Mouse (Mus musculus): ENCODE data around the gene Vps37b. TPM values are rescaled to one million over a fixed set of nuclear protein-coding genes. Genes with fewer than 3 reads are reported as not detected.

Gene Vps37b
- polyA plus RNA-seq, 1 experiment from 2014 or later = 27.6 TPM

- peaks cover 56% of the 10 kb centered on the region for H3K36me3 ChIP-seq (ENCODE audit: control insufficient read depth, insufficient read depth, low read length)
- H3K9ac ChIP-seq (ENCODE audit: low read depth, low read length) = no peak overlapping the region
- H3K27ac ChIP-seq (ENCODE audit: low read depth, low read length) = no peak overlapping the region
- 91% methylated on average over 17 of the region's 17 CpGs for WGBS
- H3K4me1 ChIP-seq (ENCODE audit: control insufficient read depth, insufficient read depth, low read length) = peaks cover 3% of the 10 kb centered on the region; the same call in 1 of the 2 replicates
- no peak overlapping the region for H3K4me3 ChIP-seq (ENCODE audit: low read length)
- H3K4me2 ChIP-seq (replicated peaks; ENCODE audit: low read depth, low read length) = no peak overlapping the region
- H3K27me3 ChIP-seq (ENCODE audit: control insufficient read depth, insufficient read depth, low read length) = no peaks in the 10 kb centered on the region
- no peaks in the 10 kb centered on the region for H3K9me3 ChIP-seq (ENCODE audit: control insufficient read depth, low read length)
- ATAC-seq (ENCODE audit: low FRiP score, low TSS enrichment) = no peak
Measured at GRCm38 (mm10) chr5:124004356-124005150, 27.5 kb downstream of the Vps37b start.

GRCm38 (mm10) chr5:124003375-124003774 lies 28.7 kb downstream of the Vps37b start:
- Histone ChIP-seq H3K27me3 (ENCODE audit: control insufficient read depth, insufficient read depth, low read length) (no peaks in the 10 kb centered on the region), H3K4me1 (ENCODE audit: control insufficient read depth, insufficient read depth, low read length) (peaks cover 3% of the 10 kb centered on the region; the same call in 1 of the 2 replicates), H3K9ac (ENCODE audit: low read depth, low read length) (no peak overlapping the region), H3K27ac (ENCODE audit: low read depth, low read length) (no peak overlapping the region), H3K4me2 (replicated peaks; ENCODE audit: low read depth, low read length) (no peak overlapping the region), H3K9me3 (ENCODE audit: control insufficient read depth, low read length) (no peaks in the 10 kb centered on the region), H3K4me3 (ENCODE audit: low read length) (no peak overlapping the region), H3K36me3 (ENCODE audit: control insufficient read depth, insufficient read depth, low read length) (peaks cover 48% of the 10 kb centered on the region)
- no peak for ATAC-seq (ENCODE audit: low FRiP score, low TSS enrichment)
- WGBS = 54% methylated on average over 4 of the region's 4 CpGs

- H3K4me2 ChIP-seq (replicated peaks; ENCODE audit: low read depth, low read length) = no peak overlapping the region
- ATAC-seq (ENCODE audit: low FRiP score, low TSS enrichment) = peak; percentile 5; the same call in 1 of the 2 replicates
- peaks cover 3% of the 10 kb centered on the region; the same call in 1 of the 2 replicates for H3K4me1 ChIP-seq (ENCODE audit: control insufficient read depth, insufficient read depth, low read length)
- H3K9ac ChIP-seq (ENCODE audit: low read depth, low read length) = no peak overlapping the region
- no peaks in the 10 kb centered on the region for H3K27me3 ChIP-seq (ENCODE audit: control insufficient read depth, insufficient read depth, low read length)
- H3K4me3 ChIP-seq (ENCODE audit: low read length) = no peak overlapping the region
- peaks cover 43% of the 10 kb centered on the region for H3K36me3 ChIP-seq (ENCODE audit: control insufficient read depth, insufficient read depth, low read length)
- H3K9me3 ChIP-seq (ENCODE audit: control insufficient read depth, low read length) = no peaks in the 10 kb centered on the region
- no peak overlapping the region for H3K27ac ChIP-seq (ENCODE audit: low read depth, low read length)
- WGBS = 57% methylated on average over 2 of the region's 2 CpGs
Measured at GRCm38 (mm10) chr5:124002876-124003275, 29.2 kb downstream of the Vps37b start.

GRCm38 (mm10) chr5:124001274-124001673 lies 30.8 kb downstream of the Vps37b start:
- no peak for ATAC-seq (ENCODE audit: low FRiP score, low TSS enrichment)
- Histone ChIP-seq H3K27ac (ENCODE audit: low read depth, low read length) (no peak overlapping the region), H3K4me3 (ENCODE audit: low read length) (no peak overlapping the region), H3K9ac (ENCODE audit: low read depth, low read length) (no peak overlapping the region), H3K27me3 (ENCODE audit: control insufficient read depth, insufficient read depth, low read length) (no peaks in the 10 kb centered on the region), H3K4me2 (replicated peaks; ENCODE audit: low read depth, low read length) (no peak overlapping the region), H3K36me3 (ENCODE audit: control insufficient read depth, insufficient read depth, low read length) (peaks cover 32% of the 10 kb centered on the region), H3K4me1 (ENCODE audit: control insufficient read depth, insufficient read depth, low read length) (no peaks in the 10 kb centered on the region), H3K9me3 (ENCODE audit: control insufficient read depth, low read length) (no peaks in the 10 kb centered on the region)
- 67% methylated on average over 9 of the region's 9 CpGs for WGBS

- no peak overlapping the region for H3K4me2 ChIP-seq (replicated peaks; ENCODE audit: low read depth, low read length)
- peak; percentile 63 for ATAC-seq (ENCODE audit: low FRiP score, low TSS enrichment)
- no peaks in the 10 kb centered on the region for H3K9me3 ChIP-seq (ENCODE audit: control insufficient read depth, low read length)
- peaks cover 28% of the 10 kb centered on the region for H3K36me3 ChIP-seq (ENCODE audit: control insufficient read depth, insufficient read depth, low read length)
- no peak overlapping the region for H3K27ac ChIP-seq (ENCODE audit: low read depth, low read length)
- H3K9ac ChIP-seq (ENCODE audit: low read depth, low read length) = no peak overlapping the region
- no peak overlapping the region for H3K4me3 ChIP-seq (ENCODE audit: low read length)
- no peaks in the 10 kb centered on the region for H3K4me1 ChIP-seq (ENCODE audit: control insufficient read depth, insufficient read depth, low read length)
- WGBS = 11% methylated on average over 7 of the region's 7 CpGs
- H3K27me3 ChIP-seq (ENCODE audit: control insufficient read depth, insufficient read depth, low read length) = no peaks in the 10 kb centered on the region
Measured at GRCm38 (mm10) chr5:124000824-124001223, 31.2 kb downstream of the Vps37b start.

- Histone ChIP-seq H3K27ac (ENCODE audit: low read depth, low read length) (no peak overlapping the region), H3K4me3 (ENCODE audit: low read length) (no peak overlapping the region), H3K4me1 (ENCODE audit: control insufficient read depth, insufficient read depth, low read length) (no peaks in the 10 kb centered on the region), H3K36me3 (ENCODE audit: control insufficient read depth, insufficient read depth, low read length) (peaks cover 7% of the 10 kb centered on the region; the same call in 1 of the 2 replicates), H3K4me2 (replicated peaks; ENCODE audit: low read depth, low read length) (no peak overlapping the region), H3K27me3 (ENCODE audit: control insufficient read depth, insufficient read depth, low read length) (no peaks in the 10 kb centered on the region), H3K9me3 (ENCODE audit: control insufficient read depth, low read length) (no peaks in the 10 kb centered on the region), H3K9ac (ENCODE audit: low read depth, low read length) (no peak overlapping the region)
- ATAC-seq (ENCODE audit: low FRiP score, low TSS enrichment) = no peak
- WGBS = 81% methylated on average over 10 of the region's 10 CpGs
Measured at GRCm38 (mm10) chr5:123998370-123998769, 33.7 kb downstream of the Vps37b start.

- H3K9ac ChIP-seq (ENCODE audit: low read depth, low read length) = no peak overlapping the region
- H3K4me3 ChIP-seq (ENCODE audit: low read length) = no peak overlapping the region
- no peak overlapping the region for H3K27ac ChIP-seq (ENCODE audit: low read depth, low read length)
- H3K4me1 ChIP-seq (ENCODE audit: control insufficient read depth, insufficient read depth, low read length) = no peaks in the 10 kb centered on the region
- WGBS = 83% methylated on average over 16 of the region's 16 CpGs
- H3K27me3 ChIP-seq (ENCODE audit: control insufficient read depth, insufficient read depth, low read length) = no peaks in the 10 kb centered on the region
- no peaks in the 10 kb centered on the region for H3K9me3 ChIP-seq (ENCODE audit: control insufficient read depth, low read length)
- no peak overlapping the region for H3K4me2 ChIP-seq (replicated peaks; ENCODE audit: low read depth, low read length)
- H3K36me3 ChIP-seq (ENCODE audit: control insufficient read depth, insufficient read depth, low read length) = peaks cover 6% of the 10 kb centered on the region; the same call in 1 of the 2 replicates
- ATAC-seq (ENCODE audit: low FRiP score, low TSS enrichment) = no peak
Measured at GRCm38 (mm10) chr5:123997811-123998210, 34.3 kb downstream of the Vps37b start.

- Histone ChIP-seq H3K27ac (ENCODE audit: low read depth, low read length) (no peak overlapping the region), H3K27me3 (ENCODE audit: control insufficient read depth, insufficient read depth, low read length) (no peaks in the 10 kb centered on the region), H3K4me1 (ENCODE audit: control insufficient read depth, insufficient read depth, low read length) (no peaks in the 10 kb centered on the region), H3K9ac (ENCODE audit: low read depth, low read length) (no peak overlapping the region), H3K9me3 (ENCODE audit: control insufficient read depth, low read length) (no peaks in the 10 kb centered on the region), H3K36me3 (ENCODE audit: control insufficient read depth, insufficient read depth, low read length) (peaks cover 6% of the 10 kb centered on the region; the same call in 1 of the 2 replicates), H3K4me3 (ENCODE audit: low read length) (no peak overlapping the region), H3K4me2 (replicated peaks; ENCODE audit: low read depth, low read length) (no peak overlapping the region)
- ATAC-seq (ENCODE audit: low FRiP score, low TSS enrichment) = no peak
- 72% methylated on average over 24 of the region's 24 CpGs for WGBS
Measured at GRCm38 (mm10) chr5:123997211-123997751, 34.8 kb downstream of the Vps37b start.

- no peak overlapping the region for H3K4me2 ChIP-seq (replicated peaks; ENCODE audit: low read depth, low read length)
- H3K27me3 ChIP-seq (ENCODE audit: control insufficient read depth, insufficient read depth, low read length) = no peaks in the 10 kb centered on the region
- no peak overlapping the region for H3K4me3 ChIP-seq (ENCODE audit: low read length)
- no peaks in the 10 kb centered on the region for H3K9me3 ChIP-seq (ENCODE audit: control insufficient read depth, low read length)
- no peak overlapping the region for H3K9ac ChIP-seq (ENCODE audit: low read depth, low read length)
- peaks cover 8% of the 10 kb centered on the region; the same call in 1 of the 2 replicates for H3K36me3 ChIP-seq (ENCODE audit: control insufficient read depth, insufficient read depth, low read length)
- no peak for ATAC-seq (ENCODE audit: low FRiP score, low TSS enrichment)
- 95% methylated on average over 14 of the region's 14 CpGs for WGBS
- no peaks in the 10 kb centered on the region for H3K4me1 ChIP-seq (ENCODE audit: control insufficient read depth, insufficient read depth, low read length)
- H3K27ac ChIP-seq (ENCODE audit: low read depth, low read length) = no peak overlapping the region
Measured at GRCm38 (mm10) chr5:123996695-123997094, 35.4 kb downstream of the Vps37b start.

Measured in kidney, embryonic 14.5 days (tissue).